Comparison of ENCODE assay signal across 7 mouse cellular contexts in genomic region chr13:74350435-74350906, GRCm38 (mm10). TPM values are rescaled to one million over a fixed set of nuclear protein-coding genes. Genes with fewer than 3 reads are reported as not detected.
A peak's percentile ranks its signal among the peaks of the same experiment; 100 is the strongest.
DNase-seq lines count a peak whose midpoint lies in the region; ATAC-seq and TF ChIP-seq lines count a peak whose summit lies in the region.

No protein-coding gene starts in this region.

- peak overlapping the region; percentile 53 for H3K4me2 ChIP-seq in lung, postnatal 0 days (replicated peaks; ENCODE audit: low read depth, low read length)
- H3K4me2 ChIP-seq in embryonic facial prominence, embryonic 15.5 days (replicated peaks): peak overlapping the region; percentile 52
- peak overlapping the region; percentile 58 for H3K4me2 ChIP-seq in midbrain, embryonic 15.5 days

- H3K9ac ChIP-seq in lung, postnatal 0 days (replicated peaks; ENCODE audit: low read depth): peak overlapping the region; percentile 85
- peak overlapping the region; percentile 87 for H3K9ac ChIP-seq in embryonic facial prominence, embryonic 15.5 days
- peak overlapping the region; percentile 85 for H3K9ac ChIP-seq in midbrain, embryonic 15.5 days

- H3K4me3 ChIP-seq in lung, postnatal 0 days (ENCODE audit: low read depth, low read length): peak overlapping the region; percentile 71
- peak overlapping the region; percentile 82 for H3K4me3 ChIP-seq in embryonic facial prominence, embryonic 15.5 days (replicated peaks)
- H3K4me3 ChIP-seq in midbrain, embryonic 15.5 days: peak overlapping the region; percentile 91

- intact Hi-C loops in left cerebral cortex, postnatal 25 days (cut with DNase I): loop anchor here (5.0 kb wide), 1 partner anchor 172 kb away; no protein-coding TSS in a partner anchor

- no peaks in the 10 kb centered on the region for H3K27me3 ChIP-seq in lung, postnatal 0 days (replicated peaks; ENCODE audit: insufficient read depth, low read length)
- H3K27me3 ChIP-seq in embryonic facial prominence, embryonic 15.5 days: no peaks in the 10 kb centered on the region
- H3K27me3 ChIP-seq in midbrain, embryonic 15.5 days (replicated peaks): no peaks in the 10 kb centered on the region

- peaks cover 5% of the 10 kb centered on the region; the same call in 1 of the 2 replicates for H3K4me1 ChIP-seq in lung, postnatal 0 days (ENCODE audit: insufficient read depth, low read depth, low read length)
- peaks cover 15% of the 10 kb centered on the region for H3K4me1 ChIP-seq in embryonic facial prominence, embryonic 15.5 days
- H3K4me1 ChIP-seq in midbrain, embryonic 15.5 days: peaks cover 21% of the 10 kb centered on the region

- peak; percentile 51 for ATAC-seq in lung, postnatal 0 days
- ATAC-seq in embryonic facial prominence, embryonic 15.5 days (ENCODE audit: insufficient number of reproducible peaks, low FRiP score, low TSS enrichment, low read depth): no peak
- ATAC-seq in inflammation-experienced regulatory T-cells, adult 6 months: peak; percentile 55
- ATAC-seq in midbrain, embryonic 15.5 days (replicated peaks): peak; percentile 68

- H3K9me3 ChIP-seq in lung, postnatal 0 days (ENCODE audit: low read length): no peaks in the 10 kb centered on the region
- no peaks in the 10 kb centered on the region for H3K9me3 ChIP-seq in embryonic facial prominence, embryonic 15.5 days (replicated peaks)
- H3K9me3 ChIP-seq in midbrain, embryonic 15.5 days: no peaks in the 10 kb centered on the region

- TF ChIP-seq CTCF in lung, postnatal 0 days (IDR thresholded peaks at IDR 0.05): no peak

- no peak for DNase-seq in lung, postnatal 0 days (ENCODE audit: low spot score)
- DNase-seq in lung, postnatal 25 days (ENCODE audit: low spot score): no peak
- no peak for DNase-seq in layer of hippocampus, postnatal 36 days
- DNase-seq in left cerebral cortex, postnatal 25 days (ENCODE audit: low spot score in 2 of 2): no peak

- peak overlapping the region; percentile 23; the same call in 1 of the 2 replicates for H3K27ac ChIP-seq in lung, postnatal 0 days (ENCODE audit: low read length)
- H3K27ac ChIP-seq in embryonic facial prominence, embryonic 15.5 days (replicated peaks): peak overlapping the region; percentile 86
- H3K27ac ChIP-seq in midbrain, embryonic 15.5 days: peak overlapping the region; percentile 85

- TF ChIP-seq EP300 in lung, postnatal 0 days (IDR thresholded peaks at IDR 0.05): no peak

- H3K36me3 ChIP-seq in lung, postnatal 0 days (ENCODE audit: insufficient read depth, low read length): no peaks in the 10 kb centered on the region
- peaks cover 5% of the 10 kb centered on the region for H3K36me3 ChIP-seq in embryonic facial prominence, embryonic 15.5 days
- H3K36me3 ChIP-seq in midbrain, embryonic 15.5 days (replicated peaks): 0 out of 2 replicates have a peak, but pooled peaks cover 3% of the 10 kb centered on the region

- WGBS in lung, postnatal 0 days: under 1% methylated on average over 15 of the region's 15 CpGs
- WGBS in embryonic facial prominence, embryonic 15.5 days: 1% methylated on average over 15 of the region's 15 CpGs
- under 1% methylated on average over 15 of the region's 15 CpGs for WGBS in midbrain, embryonic 15.5 days

RNA-seq across cellular contexts. Expression of gene Ccdc127, which starts 0.4 kb away (rescaled TPM):
- 26.0 and 29.1 TPM in 2 replicates for polyA plus RNA-seq in lung, postnatal 0 days (2015; fragmentation: Nextera tagmentation; extraction: Ambion mirVana)
- polyA plus RNA-seq in embryonic facial prominence, embryonic 15.5 days (2015; fragmentation: Nextera tagmentation; extraction: Ambion mirVana): 59.9 and 63.7 TPM in 2 replicates
- polyA plus RNA-seq in inflammation-experienced regulatory T-cells, adult 6 months (2017; shearing (Covaris generic)): 10 to 100 TPM; 39.0 to 40.3 (median 39.1) TPM
- 38.8 and 44.5 TPM in 2 replicates for polyA plus RNA-seq in midbrain, embryonic 15.5 days (2015; fragmentation: Nextera tagmentation; extraction: Ambion mirVana)
- total RNA-seq in layer of hippocampus, postnatal 36 days (2021): 10 to 100 TPM; 89.6 to 91.1 TPM
- total RNA-seq in left cerebral cortex, postnatal 25 days (2021): 10 to 100 TPM; 87.5 to 88.3 TPM

RNA-seq across cellular contexts. Expression of gene Sdha, which starts 0.4 kb away (rescaled TPM):
- polyA plus RNA-seq in lung, postnatal 0 days (2015; fragmentation: Nextera tagmentation; extraction: Ambion mirVana): 141 and 162 TPM in 2 replicates
- 221 and 224 TPM in 2 replicates for polyA plus RNA-seq in embryonic facial prominence, embryonic 15.5 days (2015; fragmentation: Nextera tagmentation; extraction: Ambion mirVana)
- polyA plus RNA-seq in inflammation-experienced regulatory T-cells, adult 6 months (2017; shearing (Covaris generic)): 100 to 1,000 TPM; 264 to 339 (median 292) TPM
- 238 and 246 TPM in 2 replicates for polyA plus RNA-seq in midbrain, embryonic 15.5 days (2015; fragmentation: Nextera tagmentation; extraction: Ambion mirVana)
- total RNA-seq in layer of hippocampus, postnatal 36 days (2021): 100 to 1,000 TPM; 300 to 323 TPM
- 100 to 1,000 TPM; 310 to 311 TPM for total RNA-seq in left cerebral cortex, postnatal 25 days (2021)

RNA-seq across cellular contexts. Expression of gene Lrrc14b, which starts 13.3 kb away (rescaled TPM):
- polyA plus RNA-seq in lung, postnatal 0 days (2015; fragmentation: Nextera tagmentation; extraction: Ambion mirVana): not detected in 2 replicates
- polyA plus RNA-seq in embryonic facial prominence, embryonic 15.5 days (2015; fragmentation: Nextera tagmentation; extraction: Ambion mirVana): not detected in 2 replicates
- not detected for polyA plus RNA-seq in inflammation-experienced regulatory T-cells, adult 6 months (2017; shearing (Covaris generic))
- polyA plus RNA-seq in midbrain, embryonic 15.5 days (2015; fragmentation: Nextera tagmentation; extraction: Ambion mirVana): not detected in 2 replicates
- not detected for total RNA-seq in layer of hippocampus, postnatal 36 days (2021)
- under 1 TPM in 1 of 2 experiments, not detected in 1; 0.16 TPM for total RNA-seq in left cerebral cortex, postnatal 25 days (2021)

RNA-seq across cellular contexts. Expression of gene Pdcd6, which starts 33.1 kb away (rescaled TPM):
- 140 and 151 TPM in 2 replicates for polyA plus RNA-seq in lung, postnatal 0 days (2015; fragmentation: Nextera tagmentation; extraction: Ambion mirVana)
- 154 and 159 TPM in 2 replicates for polyA plus RNA-seq in embryonic facial prominence, embryonic 15.5 days (2015; fragmentation: Nextera tagmentation; extraction: Ambion mirVana)
- 100 to 1,000 TPM; 181 to 205 (median 183) TPM for polyA plus RNA-seq in inflammation-experienced regulatory T-cells, adult 6 months (2017; shearing (Covaris generic))
- polyA plus RNA-seq in midbrain, embryonic 15.5 days (2015; fragmentation: Nextera tagmentation; extraction: Ambion mirVana): 106 and 118 TPM in 2 replicates
- 10 to 100 TPM; 71.4 to 80.0 TPM for total RNA-seq in layer of hippocampus, postnatal 36 days (2021)
- 10 to 100 TPM; 82.4 to 83.7 TPM for total RNA-seq in left cerebral cortex, postnatal 25 days (2021)

RNA-seq across cellular contexts. Expression of gene Zfp72, which starts 40.2 kb away (rescaled TPM):
- polyA plus RNA-seq in lung, postnatal 0 days (2015; fragmentation: Nextera tagmentation; extraction: Ambion mirVana): 3.0 and 3.1 TPM in 2 replicates
- 5.8 and 6.2 TPM in 2 replicates for polyA plus RNA-seq in embryonic facial prominence, embryonic 15.5 days (2015; fragmentation: Nextera tagmentation; extraction: Ambion mirVana)
- polyA plus RNA-seq in inflammation-experienced regulatory T-cells, adult 6 months (2017; shearing (Covaris generic)): 1 to 10 TPM; 1.7 to 2.7 (median 1.7) TPM
- 9.0 and 9.6 TPM in 2 replicates for polyA plus RNA-seq in midbrain, embryonic 15.5 days (2015; fragmentation: Nextera tagmentation; extraction: Ambion mirVana)
- 1 to 10 TPM; 5.1 to 6.7 TPM for total RNA-seq in layer of hippocampus, postnatal 36 days (2021)
- 1 to 10 TPM; 4.1 to 4.5 TPM for total RNA-seq in left cerebral cortex, postnatal 25 days (2021)

Comparison
In these comparisons a context has a peak if more than half of its experiments do, and no peak if none do; other contexts are left out.
1. H3K27ac ChIP-seq: peak in every context shown above with its lines; median percentile 86 in embryonic facial prominence, embryonic 15.5 days; 85 in midbrain, embryonic 15.5 days; 23 in lung, postnatal 0 days.